Mouse (Mus musculus) forebrain, embryonic 10.5 days (tissue): ENCODE data around the gene Nxpe3. TPM values are rescaled to one million over a fixed set of nuclear protein-coding genes. Genes with fewer than 3 reads are reported as not detected.
"Not testable (repeated sequence)": the region's sequence is repeated elsewhere in the genome, so short reads cannot be mapped to it uniquely, and the experiment has no call there.

Experiments
- DNase-seq: peaks from one replicate; pipeline ENCODE4 v3.0.0-alpha.2; 2017; ENCODE audit warnings: low spot score; ENCODE audit errors: extremely low spot score
- H3K27ac ChIP-seq: fragments of 300-500 bp; sonication (generic); 2 replicates; pipeline ENCODE4 v1.5.1; 2016; ENCODE audit warnings: mild to moderate bottlenecking
- H3K27me3 ChIP-seq: fragments of 300-500 bp; sonication (generic); 2 replicates; pipeline ENCODE4 v1.6.1; 2016; ENCODE audit warnings: mild to moderate bottlenecking; ENCODE audit not compliant: poor library complexity, severe bottlenecking
- H3K36me3 ChIP-seq: fragments of 300-500 bp; sonication (generic); replicated peaks from 2 replicates; pipeline ENCODE4 v1.6.1; 2016; ENCODE audit warnings: mild to moderate bottlenecking, moderate library complexity
- H3K4me1 ChIP-seq: fragments of 300-500 bp; sonication (generic); 2 replicates; pipeline ENCODE4 v1.6.1; 2016
- H3K4me3 ChIP-seq: fragments of 300-500 bp; sonication (generic); 2 replicates; pipeline ENCODE4 v1.5.1; 2016; ENCODE audit warnings: mild to moderate bottlenecking, moderate library complexity
- H3K9me3 ChIP-seq: fragments of 300-500 bp; sonication (generic); 2 replicates; pipeline ENCODE4 v1.6.1; 2016; ENCODE audit warnings: mild to moderate bottlenecking, moderate library complexity
- WGBS: fragments of 180-500 bp; shearing (Covaris S2); methylation state at CpG from one replicate; pipeline ENCODE4 v1.1.7; 2016; 5-methylcytosine and 5-hydroxymethylcytosine counted together
- polyA plus RNA-seq: library from polyadenylated mRNA; unstranded; fragments of >200 nt; fragmentation: Nextera tagmentation; extraction: Ambion mirVana; gene quantifications from 2 replicates; pipeline ENCODE4 v1.2.1, GENCODE M21; 2016

Nxpe3 gene
- polyA plus RNA-seq, 1 experiment from 2014 or later: 1.1 TPM

DNA sequence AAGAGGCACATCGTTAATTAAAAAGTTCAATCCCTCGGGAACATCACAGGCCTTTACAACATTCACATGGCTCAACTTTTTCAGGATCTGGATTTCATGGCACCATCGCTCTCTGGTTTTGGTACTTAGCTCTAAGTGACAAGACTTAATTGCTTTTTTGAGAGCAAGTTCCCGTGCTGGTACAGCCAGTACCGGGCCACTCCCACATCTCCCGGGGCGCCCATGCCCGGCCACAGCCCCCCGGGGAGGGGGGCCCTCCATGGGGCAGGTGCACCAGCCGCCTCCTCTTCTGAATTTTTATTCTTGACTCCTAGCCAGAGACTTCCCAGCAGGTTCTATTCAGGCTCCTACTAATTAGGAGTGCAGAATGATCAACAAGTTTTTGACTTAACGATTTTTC, 10.8 kb downstream of the Nxpe3 start:
- no peaks in the 10 kb centered on the region for H3K27me3 ChIP-seq
- H3K36me3 ChIP-seq: peaks cover 20% of the 10 kb centered on the region
- H3K4me3 ChIP-seq: no peak overlapping the region
- WGBS: 79% methylated on average over 11 of the region's 11 CpGs
- no peak overlapping the region for H3K27ac ChIP-seq
- H3K9me3 ChIP-seq: no peaks in the 10 kb centered on the region
- H3K4me1 ChIP-seq: 0 out of 2 replicates have a peak, but pooled peaks cover 3% of the 10 kb centered on the region
- DNase-seq: no peak

DNA sequence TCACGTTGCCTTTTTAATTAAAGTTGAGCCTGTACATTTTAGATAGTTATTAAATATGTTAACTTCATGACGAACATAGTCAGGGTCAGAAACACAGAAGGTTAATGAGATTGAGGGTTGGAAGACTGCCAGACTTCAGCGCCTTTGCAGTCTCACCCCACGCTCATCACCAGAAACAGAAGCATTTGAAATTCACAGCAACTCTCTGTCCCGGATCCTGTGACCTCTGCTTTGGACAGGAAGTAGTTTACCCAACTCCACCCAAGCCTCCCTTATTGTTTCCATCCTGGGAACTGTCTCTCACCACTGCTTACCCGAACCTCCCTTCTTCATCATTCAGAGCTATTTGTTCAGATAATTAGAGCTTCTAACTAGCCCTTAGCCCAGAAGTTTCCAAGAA, 19.1 kb downstream of the Nxpe3 start:
- Histone ChIP-seq H3K4me3 (no peak overlapping the region), H3K9me3 (no peaks in the 10 kb centered on the region), H3K36me3 (no peaks in the 10 kb centered on the region), H3K4me1 (no peaks in the 10 kb centered on the region), H3K27me3 (no peaks in the 10 kb centered on the region), H3K27ac (no peak overlapping the region)
- 87% methylated on average over 6 of the region's 6 CpGs for WGBS
- peak; percentile 8 for DNase-seq

DNA sequence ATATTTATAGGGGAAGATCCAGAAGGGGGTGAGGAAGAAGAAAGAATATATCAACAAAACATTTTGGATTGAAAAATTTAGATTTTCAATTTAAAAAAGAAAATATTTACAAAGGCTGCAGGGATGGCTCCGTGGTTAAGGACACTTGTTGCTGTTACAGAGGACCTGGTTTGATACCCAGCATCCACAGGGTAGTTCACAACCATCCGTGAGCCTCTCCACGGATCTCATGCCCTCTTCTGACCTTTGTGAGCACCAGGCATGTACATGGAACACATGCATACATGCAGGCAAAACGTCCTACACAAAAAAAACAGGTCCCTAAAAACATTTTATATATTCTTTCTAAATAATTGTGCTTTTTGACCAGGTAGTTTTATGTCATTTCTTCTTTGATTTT, 31.3 kb downstream of the Nxpe3 start:
- Histone ChIP-seq H3K27me3 (no peaks in the 10 kb centered on the region), H3K36me3 (peaks cover 17% of the 10 kb centered on the region), H3K27ac (no peak overlapping the region), H3K4me1 (no peaks in the 10 kb centered on the region), H3K9me3 (no peaks in the 10 kb centered on the region), H3K4me3 (no peak overlapping the region)
- WGBS: 67% methylated on average over 4 of the region's 4 CpGs
- DNase-seq: no peak

DNA sequence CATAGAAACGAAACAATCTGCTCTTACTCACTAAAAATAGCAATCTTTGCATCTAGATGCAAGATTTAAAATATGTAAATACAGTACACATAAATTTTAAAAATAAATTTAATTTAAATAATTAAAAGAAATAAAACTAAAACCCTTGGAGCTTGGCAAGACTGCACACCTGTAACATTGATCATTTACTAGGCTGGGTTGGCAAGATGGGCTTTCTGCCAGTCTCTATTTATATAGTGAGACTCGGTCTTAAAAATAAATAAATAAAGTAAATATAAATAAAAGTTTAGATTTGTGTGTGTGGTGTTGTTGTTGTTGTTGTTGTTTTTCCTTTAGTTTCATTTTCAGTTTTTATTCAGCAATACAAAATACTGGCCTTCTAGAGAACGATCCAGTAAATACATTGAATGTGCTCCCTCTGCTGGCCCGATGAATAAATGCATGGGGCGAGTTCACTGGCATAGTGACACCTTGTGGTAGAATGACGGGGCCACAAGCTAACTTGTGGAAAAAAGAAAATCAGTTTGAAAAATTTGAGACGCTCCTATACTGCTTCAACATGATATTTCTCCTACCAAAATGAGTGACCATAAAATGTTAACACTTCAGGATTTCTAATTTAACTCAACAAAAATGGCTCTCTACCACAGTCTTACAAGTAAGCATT, 31.8 kb downstream of the Nxpe3 start:
- H3K27ac ChIP-seq: no peak overlapping the region
- H3K9me3 ChIP-seq: no peaks in the 10 kb centered on the region
- H3K4me1 ChIP-seq: no peaks in the 10 kb centered on the region
- H3K27me3 ChIP-seq: no peaks in the 10 kb centered on the region
- 34% methylated on average over 7 of the region's 7 CpGs for WGBS
- H3K36me3 ChIP-seq: peaks cover 20% of the 10 kb centered on the region
- H3K4me3 ChIP-seq: no peak overlapping the region
- DNase-seq: peak; percentile 63

DNA sequence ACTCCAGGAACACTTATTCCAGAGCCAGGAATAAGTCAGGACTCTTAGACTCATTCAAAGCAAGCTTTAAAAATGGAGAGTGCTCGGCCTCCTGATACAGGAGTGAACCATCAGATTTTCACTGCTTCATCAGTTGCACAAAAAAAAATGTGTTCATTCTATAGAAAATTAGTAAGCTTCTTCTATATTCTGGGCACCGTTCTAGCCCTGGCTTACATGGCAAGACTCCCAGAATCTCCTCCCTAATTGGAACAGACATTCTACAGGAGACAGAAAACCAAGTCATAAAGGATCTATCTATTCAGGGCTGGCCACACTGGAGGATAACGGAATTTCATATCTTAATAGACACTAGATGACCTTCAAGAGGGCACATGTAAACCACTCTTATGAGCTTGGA, 34.0 kb downstream of the Nxpe3 start:
- Histone ChIP-seq H3K36me3 (peaks cover 26% of the 10 kb centered on the region), H3K4me3 (no peak overlapping the region), H3K9me3 (no peaks in the 10 kb centered on the region; the same call in 1 of the 2 replicates), H3K27me3 (no peaks in the 10 kb centered on the region), H3K27ac (no peak overlapping the region), H3K4me1 (no peaks in the 10 kb centered on the region)
- 94% methylated on average over 3 of the region's 3 CpGs for WGBS
- no peak for DNase-seq

DNA sequence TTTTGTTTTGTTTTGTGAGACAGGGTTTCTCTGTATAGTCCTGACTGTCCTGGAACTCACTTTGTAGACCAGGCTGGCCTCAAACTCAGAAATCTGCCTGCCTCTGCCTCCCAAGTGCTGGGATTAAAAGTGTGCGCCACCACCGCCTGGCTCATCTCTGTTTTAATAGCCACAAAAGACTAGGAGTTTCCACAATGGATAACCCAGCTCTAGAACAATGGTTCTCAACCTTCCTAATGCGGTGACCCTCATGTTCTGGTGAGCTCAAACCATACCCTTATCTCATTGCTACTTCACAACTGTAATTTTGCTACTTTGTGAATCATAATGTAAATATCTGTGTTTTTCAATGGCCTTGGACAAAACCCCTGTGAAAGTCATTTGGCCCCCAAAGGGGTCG, 35.7 kb downstream of the Nxpe3 start:
- H3K27ac ChIP-seq, H3K27me3 ChIP-seq, DNase-seq, H3K4me3 ChIP-seq, H3K4me1 ChIP-seq, H3K9me3 ChIP-seq: not testable (repeated sequence)
- 93% methylated on average over 4 of the region's 4 CpGs for WGBS
- peaks cover 25% of the 10 kb centered on the region for H3K36me3 ChIP-seq

DNA sequence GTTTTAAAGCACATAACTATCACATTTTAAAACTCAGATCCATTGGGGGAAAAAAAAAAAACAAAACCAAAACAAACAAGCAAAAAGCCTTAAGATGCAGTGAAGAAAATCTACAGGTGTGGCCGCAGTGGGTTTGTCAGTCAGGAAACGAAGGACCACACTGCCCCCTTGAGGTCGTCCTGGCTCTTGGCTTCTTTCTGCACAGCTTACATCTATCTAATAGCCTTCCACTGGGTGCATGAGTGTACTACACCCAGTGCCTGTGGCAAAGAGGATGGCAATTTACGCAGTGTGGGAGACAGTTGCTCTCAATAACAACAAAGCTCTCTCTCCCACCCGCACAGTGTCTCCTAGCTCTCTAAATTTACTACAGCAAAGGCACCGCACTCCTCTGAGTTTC, 36.6 kb downstream of the Nxpe3 start:
- no peaks in the 10 kb centered on the region for H3K27me3 ChIP-seq
- peak; percentile 24 for DNase-seq
- no peaks in the 10 kb centered on the region for H3K4me1 ChIP-seq
- H3K9me3 ChIP-seq: no peaks in the 10 kb centered on the region; the same call in 1 of the 2 replicates
- H3K27ac ChIP-seq: no peak overlapping the region
- peaks cover 25% of the 10 kb centered on the region for H3K36me3 ChIP-seq
- no peak overlapping the region for H3K4me3 ChIP-seq
- WGBS: 64% methylated on average over 6 of the region's 6 CpGs

DNA sequence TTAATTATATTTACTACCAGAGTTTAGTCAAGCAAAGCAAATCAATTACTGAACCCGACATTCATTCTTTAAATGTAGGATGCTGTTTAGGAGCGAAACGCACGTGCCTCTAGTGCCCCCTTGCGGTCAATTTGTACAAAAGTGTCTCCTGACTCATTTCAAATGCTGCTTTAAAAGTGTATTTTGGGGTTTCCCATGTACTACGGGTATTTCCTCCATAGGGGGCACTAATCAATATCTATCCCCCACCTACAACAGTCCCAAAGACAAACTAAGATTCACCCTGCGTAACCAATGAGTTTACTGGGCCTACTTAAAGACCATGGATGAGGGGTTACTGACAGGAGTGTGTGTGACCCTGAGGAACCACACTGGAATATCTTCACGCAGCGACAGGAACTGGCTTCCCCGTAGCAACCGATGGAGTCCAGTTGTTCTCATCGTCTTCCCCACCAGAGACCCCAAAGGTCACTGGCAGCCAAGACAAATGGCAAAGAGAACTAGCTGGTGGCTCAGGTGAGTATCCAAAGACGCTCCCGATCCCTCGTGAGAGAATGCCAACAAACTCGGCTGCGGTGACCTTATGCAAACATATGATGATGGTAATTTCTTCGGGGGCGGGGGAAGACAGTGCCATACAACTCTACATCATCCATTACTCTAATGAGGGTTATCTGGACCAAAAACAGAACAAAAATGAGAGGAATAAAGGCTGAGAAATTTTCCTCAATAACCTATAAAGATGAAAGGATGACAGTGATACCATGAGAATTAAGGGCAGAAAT, 42.0 kb downstream of the Nxpe3 start:
- no peak overlapping the region for H3K4me3 ChIP-seq
- no peaks in the 10 kb centered on the region for H3K4me1 ChIP-seq
- no peaks in the 10 kb centered on the region; the same call in 1 of the 2 replicates for H3K9me3 ChIP-seq
- H3K36me3 ChIP-seq: peaks cover 23% of the 10 kb centered on the region
- no peak overlapping the region for H3K27ac ChIP-seq
- H3K27me3 ChIP-seq: no peaks in the 10 kb centered on the region
- 60% methylated on average over 19 of the region's 19 CpGs for WGBS
- DNase-seq: peak; percentile 63

DNA sequence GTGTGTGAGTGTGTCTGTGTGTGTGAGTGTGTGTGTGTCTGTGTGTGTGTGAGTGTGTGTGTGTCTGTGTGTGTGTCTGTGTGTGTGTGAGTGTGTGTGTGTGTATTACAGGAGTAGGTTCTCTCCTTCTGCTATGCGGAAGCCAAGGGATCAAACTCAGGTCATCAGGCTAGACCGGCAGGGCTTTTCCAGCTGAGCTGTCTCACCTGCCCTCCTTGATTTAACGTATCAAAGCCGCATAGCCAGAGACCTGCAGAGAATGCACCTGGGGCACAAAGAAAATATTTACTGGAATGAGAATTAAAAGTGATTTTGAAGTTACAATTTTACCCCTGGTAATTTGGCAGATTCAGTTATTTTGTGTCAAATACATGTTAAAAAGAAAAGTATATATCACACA, 42.6 kb downstream of the Nxpe3 start:
- WGBS: 54% methylated on average over 4 of the region's 4 CpGs
- Histone ChIP-seq H3K27me3 (no peaks in the 10 kb centered on the region), H3K27ac (no peak overlapping the region), H3K36me3 (peaks cover 22% of the 10 kb centered on the region), H3K4me1 (no peaks in the 10 kb centered on the region), H3K9me3 (no peaks in the 10 kb centered on the region; the same call in 1 of the 2 replicates), H3K4me3 (no peak overlapping the region)
- no peak for DNase-seq

DNA sequence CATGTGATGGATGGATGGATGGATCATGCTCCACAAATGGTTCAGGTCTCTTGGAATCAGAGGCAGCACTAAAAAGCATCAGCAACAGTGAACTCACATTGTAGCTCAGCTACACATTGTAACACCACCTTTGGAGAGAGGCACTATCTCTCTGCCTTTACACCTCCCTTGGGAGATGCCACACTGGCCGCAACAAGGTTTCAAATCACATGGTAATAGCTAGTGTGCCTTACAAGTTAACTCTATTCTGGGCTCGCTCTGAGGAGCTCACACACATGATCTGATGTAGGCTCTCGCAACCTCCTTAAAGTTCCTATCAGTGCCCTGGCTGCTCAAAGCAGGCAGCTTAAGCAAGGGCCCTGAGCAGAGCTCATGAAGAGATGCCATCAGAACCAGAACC, 44.6 kb downstream of the Nxpe3 start:
- H3K27me3 ChIP-seq: no peaks in the 10 kb centered on the region
- DNase-seq: no peak
- no peak overlapping the region for H3K27ac ChIP-seq
- no peaks in the 10 kb centered on the region for H3K4me1 ChIP-seq
- 93% methylated on average over 3 of the region's 3 CpGs for WGBS
- no peaks in the 10 kb centered on the region for H3K9me3 ChIP-seq
- no peak overlapping the region for H3K4me3 ChIP-seq
- peaks cover 18% of the 10 kb centered on the region for H3K36me3 ChIP-seq

DNA sequence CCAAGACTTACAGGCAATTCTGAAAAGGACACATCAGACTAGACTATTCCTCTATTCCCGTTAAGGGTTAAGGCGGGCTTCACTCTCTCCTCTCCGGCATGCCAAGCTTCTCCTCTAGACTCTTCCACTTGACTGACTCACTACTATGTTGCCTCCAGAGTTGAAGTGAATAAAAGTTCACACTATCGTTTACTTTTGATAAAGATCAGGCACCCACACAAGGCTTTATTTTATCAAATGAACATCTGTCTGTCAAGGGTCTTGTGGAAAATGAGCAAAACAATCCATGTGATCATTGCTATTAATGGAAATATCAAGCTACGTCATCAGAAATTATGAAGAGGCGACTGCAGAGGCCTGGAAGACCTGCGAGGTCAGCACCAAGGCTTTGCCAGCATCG, 47.4 kb downstream of the Nxpe3 start:
- WGBS: 85% methylated on average over 8 of the region's 8 CpGs
- no peaks in the 10 kb centered on the region for H3K27me3 ChIP-seq

DNA sequence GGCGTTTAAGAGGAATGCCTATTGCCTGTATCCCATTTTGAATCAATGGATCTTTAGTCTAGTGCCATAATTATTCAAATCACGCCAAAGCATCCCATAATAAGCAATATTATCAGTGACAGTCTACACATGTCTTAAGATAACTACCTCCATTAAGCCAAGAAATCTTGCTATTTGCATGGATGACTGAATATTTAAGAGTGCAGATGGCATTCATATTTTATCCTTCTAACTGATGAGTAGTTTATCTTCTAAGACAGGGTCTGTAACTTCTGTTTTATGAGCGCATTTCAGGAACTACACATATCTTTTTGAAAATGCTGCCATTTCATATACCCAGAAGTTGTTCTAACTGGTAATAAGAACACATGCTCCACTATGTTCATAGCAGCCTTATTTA, 50.2 kb downstream of the Nxpe3 start:
- Histone ChIP-seq H3K9me3 (no peaks in the 10 kb centered on the region; the same call in 1 of the 2 replicates), H3K4me1 (no peaks in the 10 kb centered on the region), H3K36me3 (peaks cover 20% of the 10 kb centered on the region), H3K27ac (no peak overlapping the region), H3K27me3 (no peaks in the 10 kb centered on the region), H3K4me3 (no peak overlapping the region)
- WGBS: 93% methylated on average over 3 of the region's 3 CpGs
- no peak for DNase-seq

More for the DNA sequence above, 47.4 kb downstream of the Nxpe3 start:
- no peaks in the 10 kb centered on the region for H3K4me1 ChIP-seq
- no peak overlapping the region for H3K27ac ChIP-seq
- peaks cover 28% of the 10 kb centered on the region for H3K36me3 ChIP-seq
- no peaks in the 10 kb centered on the region; the same call in 1 of the 2 replicates for H3K9me3 ChIP-seq
- H3K4me3 ChIP-seq: no peak overlapping the region
- no peak for DNase-seq

DNA sequence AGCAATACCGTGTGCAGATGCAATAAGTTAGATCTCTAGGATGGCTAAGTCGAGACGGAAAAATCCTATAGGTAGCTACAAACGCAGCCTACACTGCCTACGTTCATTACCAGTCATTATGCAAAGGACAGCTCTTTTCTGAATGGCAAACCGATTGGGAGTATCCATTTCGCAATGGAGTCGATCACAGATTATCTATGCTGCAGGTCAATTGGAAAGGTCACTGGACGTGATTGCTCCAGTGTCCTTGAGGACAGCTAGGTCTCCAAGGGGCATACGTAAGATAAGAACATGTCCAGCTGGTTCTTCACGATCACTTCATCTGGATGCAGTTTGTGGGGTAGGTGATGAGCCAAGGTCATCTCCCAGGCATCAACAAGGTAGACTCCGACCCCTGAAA, 51.2 kb downstream of the Nxpe3 start:
- Histone ChIP-seq H3K27ac (no peak overlapping the region), H3K36me3 (peaks cover 20% of the 10 kb centered on the region), H3K27me3 (no peaks in the 10 kb centered on the region), H3K9me3 (no peaks in the 10 kb centered on the region; the same call in 1 of the 2 replicates), H3K4me3 (no peak overlapping the region), H3K4me1 (peaks cover 3% of the 10 kb centered on the region)
- WGBS: 94% methylated on average over 12 of the region's 12 CpGs
- no peak for DNase-seq
